Mouse (Mus musculus): ENCODE results near the gene Fam20a.

DNA sequence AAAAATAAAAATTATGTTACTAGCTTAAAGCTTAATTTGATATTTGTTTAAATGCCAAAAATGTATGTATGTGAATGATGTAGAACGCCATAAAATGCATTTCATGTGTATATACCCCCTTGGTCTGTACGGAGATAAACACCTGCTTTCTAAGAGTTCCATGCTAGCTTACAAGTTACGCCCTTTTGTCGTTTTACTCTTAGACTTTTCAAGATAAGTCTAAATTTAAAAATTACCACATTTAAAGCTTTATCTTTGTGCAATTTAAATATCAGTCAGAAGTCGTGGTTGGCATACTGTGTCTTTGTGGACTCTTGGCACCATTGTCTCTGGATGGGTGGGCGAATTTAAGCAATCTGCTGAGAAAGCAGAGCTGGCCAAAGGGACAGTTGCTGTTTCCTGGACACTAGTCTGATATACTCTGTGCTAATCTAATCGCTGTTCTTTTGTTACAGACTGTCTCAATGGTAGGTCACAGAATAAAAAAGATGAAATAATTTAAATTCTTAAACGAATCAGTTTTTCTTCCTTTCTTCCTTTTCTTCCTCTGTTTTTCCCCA is 52.9 kb downstream of the Fam20a start:
- TF ChIP-seq CTCF (IDR thresholded peaks at IDR 0.05; ENCODE audit: low read depth, low read length): no peak
- no peak for TF ChIP-seq POLR2A (IDR thresholded peaks at IDR 0.05; ENCODE audit: insufficient read depth, low read length)
- TF ChIP-seq EP300 (IDR thresholded peaks at IDR 0.05; ENCODE audit: insufficient read depth, low read depth, low read length): no peak

Measured in ES-Bruce4 (cell line).